Mouse (Mus musculus): ENCODE data around the gene Cbs.
"Not testable (repeated sequence)": the region's sequence is repeated elsewhere in the genome, so short reads cannot be mapped to it uniquely, and the experiment has no call there.

The Cbs gene

DNA sequence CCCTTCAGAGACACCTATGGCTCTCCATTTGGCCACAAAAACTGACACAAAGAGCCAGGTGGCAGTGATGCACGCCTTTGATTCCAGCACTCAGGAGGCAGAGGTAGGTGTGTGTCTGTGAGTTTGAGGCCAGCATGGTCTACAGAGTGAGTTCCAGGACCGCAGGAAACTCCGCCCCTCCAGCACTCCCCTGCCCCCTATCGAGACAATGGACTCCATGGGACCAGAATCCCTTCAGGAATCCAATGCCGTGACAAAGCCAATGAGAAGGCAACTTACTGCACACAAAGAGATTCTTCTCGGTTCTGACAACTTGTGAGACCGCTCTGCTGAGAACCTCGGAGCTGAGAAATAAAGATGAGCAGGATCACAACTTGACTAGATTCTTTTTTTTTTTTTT is 5.3 kb upstream of the Cbs start:
- DNase-seq: no peak

DNA sequence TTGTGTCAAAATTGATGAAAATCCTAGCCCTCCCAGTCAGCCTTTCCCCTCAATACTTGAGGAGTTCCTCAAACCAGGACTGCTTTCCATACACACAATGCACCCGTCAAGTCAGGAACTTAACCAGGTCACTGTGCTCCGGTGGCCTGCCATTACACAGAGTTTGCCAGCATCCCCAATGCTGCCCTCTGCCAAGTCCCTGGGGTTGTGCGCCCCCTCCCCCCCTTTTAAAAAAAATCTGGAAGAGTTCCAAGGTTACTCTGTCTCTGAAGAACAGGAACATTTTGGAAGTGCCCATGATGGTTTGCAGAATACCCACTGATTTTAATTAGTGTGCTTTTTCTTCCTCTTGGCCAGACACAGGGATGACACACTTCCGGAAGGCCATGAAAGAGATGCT is 2.6 kb upstream of the Cbs start:
- no peak for DNase-seq

DNA sequence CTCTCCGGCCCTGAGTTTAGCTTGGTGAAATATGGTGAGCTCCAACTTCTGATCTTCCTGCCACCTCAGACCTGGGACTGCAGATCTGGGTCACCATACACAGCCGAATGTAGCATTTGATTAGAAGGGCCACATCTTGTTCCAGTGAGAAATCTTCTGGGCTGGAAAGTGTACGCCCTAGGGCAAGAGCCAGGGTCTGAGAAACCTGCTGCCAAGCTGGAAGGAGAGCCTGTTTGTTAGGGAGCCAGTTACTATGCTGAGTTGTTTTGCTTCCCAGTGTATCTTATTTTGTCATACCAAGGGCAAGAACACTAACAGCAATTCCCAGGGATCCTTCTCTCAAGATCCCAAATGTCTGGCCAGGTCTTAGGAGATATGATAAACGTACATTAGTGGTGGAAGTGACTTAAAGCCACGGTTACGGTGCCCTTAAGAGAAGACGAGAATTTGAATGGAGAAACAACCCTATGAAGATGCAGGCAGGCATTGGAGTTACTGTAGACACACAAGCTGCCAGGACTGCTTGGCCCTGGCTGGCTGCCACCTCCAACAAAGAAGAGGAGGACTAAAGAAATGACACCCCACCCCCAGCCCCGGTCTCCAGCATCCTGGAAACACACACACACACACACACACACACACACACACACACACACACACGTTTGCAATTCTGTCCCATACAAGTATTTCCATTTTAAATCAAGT is 980 bp upstream of the Cbs start:
- DNase-seq: no peak

DNA sequence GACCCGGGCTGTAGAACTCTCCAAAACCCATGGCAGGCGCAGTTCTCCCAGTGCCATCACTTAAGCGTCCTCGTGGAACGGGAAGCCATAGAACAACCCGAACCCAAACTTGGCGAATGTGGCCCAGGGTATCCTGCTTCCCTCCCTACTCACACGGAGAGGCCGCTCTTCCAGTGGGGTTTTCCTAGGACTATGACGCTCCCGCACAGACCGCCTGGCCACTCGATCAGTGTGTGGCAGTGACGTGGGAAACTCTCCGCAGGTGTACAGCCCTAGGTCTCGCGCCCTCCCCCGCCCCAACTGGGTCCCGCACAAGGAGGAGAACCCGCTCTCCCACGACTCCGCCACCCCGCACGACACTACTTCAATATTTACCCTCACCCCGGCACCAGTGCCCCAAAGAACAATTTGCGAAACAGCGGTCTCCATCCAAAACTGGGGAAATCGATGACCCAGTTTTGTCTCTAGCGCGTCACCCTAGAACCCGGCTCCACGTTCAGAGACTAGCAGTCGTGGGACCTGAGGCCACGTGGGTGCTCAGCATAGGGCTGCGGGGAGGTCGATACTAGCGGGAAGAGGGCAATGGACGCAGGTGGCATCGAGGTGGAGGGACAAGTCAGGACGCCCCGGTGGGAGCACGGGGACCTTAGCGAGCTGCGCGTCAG is 629 bp downstream of the Cbs start:
- no peak for DNase-seq

DNA sequence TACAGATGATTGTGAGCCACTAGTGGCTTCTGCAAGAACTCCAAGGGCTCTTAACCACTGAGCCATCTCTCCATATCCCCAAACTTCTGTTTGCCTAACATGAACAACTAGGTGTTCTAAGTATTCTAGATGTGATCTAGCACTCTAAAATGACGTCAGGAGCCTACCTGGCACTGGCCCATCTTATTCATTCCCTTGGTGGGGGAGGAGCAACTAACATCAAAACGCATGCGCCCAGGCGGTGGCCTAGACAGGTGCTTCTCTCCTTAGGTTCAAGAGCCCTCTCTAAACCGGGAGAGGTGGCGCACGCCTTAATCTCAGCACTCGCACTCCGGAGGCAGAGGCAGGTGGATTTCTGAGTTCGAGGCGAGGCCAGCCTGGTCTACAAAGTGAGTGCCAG is 1.3 kb downstream of the Cbs start:
- no peak for DNase-seq

DNA sequence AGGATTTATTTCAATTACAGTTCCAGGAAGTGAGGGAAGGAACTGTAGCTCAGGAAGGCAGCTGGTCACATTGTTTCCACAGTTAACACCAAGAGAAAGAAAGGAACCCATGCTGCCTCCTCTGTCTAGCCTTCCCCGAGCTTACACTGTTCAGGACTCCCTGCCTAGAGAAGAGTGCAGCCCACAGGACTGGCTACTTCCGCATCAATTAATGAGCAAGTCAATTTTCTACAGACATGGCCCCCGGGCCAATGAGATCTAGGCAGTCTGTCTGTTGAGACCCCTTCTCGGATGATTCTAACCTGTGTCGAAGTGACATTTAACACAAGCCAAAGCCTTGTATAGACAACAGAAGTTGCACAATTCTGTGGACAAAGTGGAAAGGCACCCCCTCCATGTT is 2.1 kb downstream of the Cbs start:
- DNase-seq: no peak

DNA sequence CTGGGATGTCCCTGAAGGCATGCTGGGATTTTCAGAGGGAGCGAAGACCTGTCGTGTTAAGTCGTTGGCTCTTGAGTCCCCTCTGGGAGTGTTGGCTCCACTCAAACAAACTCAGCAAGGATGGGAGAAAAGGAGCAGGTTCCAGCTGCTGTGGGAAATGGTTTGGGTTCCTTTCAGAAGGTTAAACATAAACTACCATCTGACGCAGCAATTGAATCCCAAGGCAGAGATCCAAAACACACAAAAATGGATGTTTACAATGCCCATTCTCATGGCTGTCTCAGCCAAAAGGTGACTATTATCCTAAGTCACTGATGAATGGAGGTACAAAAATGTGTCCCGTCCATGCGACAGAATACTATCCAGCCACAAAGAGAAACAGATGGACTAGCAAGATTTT is 4.0 kb downstream of the Cbs start:
- no peak for DNase-seq

DNA sequence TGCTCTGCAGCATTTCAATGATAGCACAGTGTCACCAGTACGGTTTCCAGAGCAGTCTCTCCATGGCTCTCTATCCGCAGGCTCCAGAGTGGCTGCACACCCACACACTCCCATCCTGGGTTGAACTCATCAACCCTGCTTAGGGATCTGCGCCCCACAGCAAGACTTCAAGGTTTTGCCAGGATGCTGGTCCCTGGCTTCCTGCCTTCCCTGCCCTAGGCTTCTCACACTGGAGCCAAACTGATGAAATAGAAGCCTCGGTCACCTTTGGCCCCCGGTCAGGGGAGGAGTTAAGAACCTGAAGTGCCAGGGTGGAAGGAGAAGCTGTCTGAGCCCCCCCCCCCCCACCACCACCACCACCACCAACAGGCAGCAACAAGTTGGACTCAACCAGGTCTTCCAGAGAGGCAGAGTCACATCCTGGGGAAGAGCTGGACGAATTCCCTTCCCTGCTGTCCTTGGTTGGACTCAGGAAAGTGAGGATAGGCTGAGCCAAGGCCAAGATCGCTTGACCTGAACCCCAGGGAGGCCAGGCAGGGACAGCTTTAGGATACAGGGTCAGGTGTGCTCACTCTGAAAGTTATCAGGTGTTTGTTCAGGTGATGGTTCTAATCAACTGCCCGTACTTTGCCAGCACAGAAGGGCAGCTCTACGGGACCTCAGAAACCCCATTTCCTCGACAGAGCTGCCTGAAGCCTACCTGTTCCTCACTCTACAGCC is 5.8 kb downstream of the Cbs start:
- no peak for DNase-seq

DNA sequence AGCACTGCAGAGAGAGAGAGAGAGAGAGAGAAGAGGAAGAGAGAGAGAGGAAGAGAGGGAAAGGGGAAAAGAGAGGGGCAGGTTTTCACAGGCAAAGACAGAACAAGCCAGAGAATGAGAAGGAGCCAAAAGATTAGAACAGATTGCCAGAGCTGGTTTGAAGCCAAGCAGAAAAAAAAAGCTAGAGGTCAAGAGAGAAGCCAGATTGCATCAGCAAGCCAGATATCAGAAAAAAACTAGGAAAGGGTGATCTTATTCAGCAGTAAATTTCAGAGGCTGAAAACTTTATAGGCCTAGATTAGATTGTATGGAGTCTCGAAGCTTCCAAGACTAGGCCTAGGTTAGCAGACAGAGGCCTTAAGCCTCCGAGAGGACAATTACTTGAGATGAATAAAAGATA is 9.1 kb downstream of the Cbs start:
- no peak for DNase-seq

DNA sequence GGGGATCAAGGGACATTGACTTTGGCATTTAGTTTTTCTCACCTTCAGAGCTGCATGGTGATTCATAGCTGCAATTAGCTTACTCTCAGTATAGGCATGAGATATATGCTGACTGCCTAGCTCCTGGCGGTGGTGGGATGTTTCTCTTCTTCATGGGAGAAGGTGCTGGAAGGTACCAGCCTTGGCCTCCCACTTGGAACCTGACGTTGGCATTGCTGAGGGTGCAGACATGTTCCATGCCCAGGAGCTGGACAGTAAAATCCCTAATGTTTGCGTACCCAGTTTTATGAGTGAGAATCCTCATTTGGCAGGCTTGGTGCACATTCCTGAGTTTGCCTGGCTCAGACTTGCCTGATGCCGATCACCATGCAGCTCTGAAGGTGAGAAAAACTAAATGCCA is 13.9 kb downstream of the Cbs start:
- DNase-seq: no peak

DNA sequence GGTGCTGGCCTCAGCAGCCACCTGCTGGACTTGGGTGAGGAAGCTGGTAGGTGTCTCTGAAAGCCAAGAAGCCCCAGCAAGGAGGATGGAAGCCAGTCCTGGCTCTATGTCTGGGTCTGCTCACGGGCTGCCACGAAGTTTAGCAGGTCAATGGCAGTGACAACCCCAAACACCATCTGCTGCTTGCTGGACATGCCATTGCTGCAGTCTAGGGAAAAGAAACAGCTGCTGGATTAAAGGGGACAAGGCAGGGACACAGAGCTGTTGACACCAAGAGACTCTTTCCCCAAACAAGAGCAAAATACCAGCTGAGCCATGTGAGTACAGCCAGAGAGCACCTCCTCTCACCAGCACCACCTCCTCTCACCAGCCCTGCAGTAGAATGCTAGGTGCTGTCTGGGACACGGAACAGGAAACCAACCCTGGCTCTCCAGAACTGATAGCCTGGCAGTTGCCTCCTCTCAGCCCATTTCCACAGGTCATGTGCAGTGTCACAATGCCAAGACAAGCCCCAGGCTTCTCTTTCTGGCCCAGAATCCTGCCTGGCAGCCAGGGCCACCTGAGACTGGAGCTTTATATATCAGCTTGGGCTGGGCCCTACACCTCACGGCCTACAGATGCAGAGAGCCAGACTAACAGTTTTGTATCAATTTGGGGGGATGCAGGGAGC is 23.8 kb downstream of the Cbs start:
- DNase-seq: no peak

DNA sequence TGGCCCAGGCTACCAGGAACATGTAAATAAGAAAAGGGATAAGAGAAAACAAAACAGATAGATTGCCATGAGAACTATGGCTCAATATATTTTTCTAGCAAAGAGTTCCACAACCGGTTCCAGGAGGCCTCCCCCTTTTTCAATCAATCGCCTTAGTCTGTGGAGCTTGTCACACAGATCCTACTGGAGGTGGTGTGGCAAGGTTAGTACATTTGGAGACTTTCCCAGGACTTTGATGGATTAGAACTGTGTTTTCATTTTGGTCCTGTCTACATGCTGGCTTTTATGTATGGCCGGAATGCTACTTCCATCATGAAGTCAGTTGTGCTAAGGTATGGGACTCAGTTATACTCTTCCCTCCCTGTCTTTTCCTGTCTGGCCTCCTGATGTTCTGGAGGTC is 27.1 kb downstream of the Cbs start:
- no peak for DNase-seq

DNA sequence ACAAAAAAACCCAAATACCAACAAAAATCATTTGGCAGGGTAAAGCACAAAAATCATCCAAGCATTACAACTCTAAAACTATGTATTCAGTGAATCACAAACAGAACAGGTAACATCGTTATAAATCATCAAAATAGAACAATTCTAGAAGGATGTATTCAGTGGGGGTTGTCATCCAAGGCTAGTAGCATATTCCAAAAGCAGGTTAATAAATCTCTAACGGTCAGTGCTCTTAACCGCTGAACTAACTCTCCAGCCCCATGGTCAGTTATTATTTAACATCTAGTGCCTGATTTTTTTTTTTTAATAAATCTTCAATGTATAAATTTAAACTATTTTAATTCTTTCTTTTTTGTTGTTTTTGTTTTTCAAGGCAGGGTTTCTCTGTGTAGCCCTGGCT is 27.9 kb downstream of the Cbs start:
- DNase-seq: not testable (repeated sequence)

DNA sequence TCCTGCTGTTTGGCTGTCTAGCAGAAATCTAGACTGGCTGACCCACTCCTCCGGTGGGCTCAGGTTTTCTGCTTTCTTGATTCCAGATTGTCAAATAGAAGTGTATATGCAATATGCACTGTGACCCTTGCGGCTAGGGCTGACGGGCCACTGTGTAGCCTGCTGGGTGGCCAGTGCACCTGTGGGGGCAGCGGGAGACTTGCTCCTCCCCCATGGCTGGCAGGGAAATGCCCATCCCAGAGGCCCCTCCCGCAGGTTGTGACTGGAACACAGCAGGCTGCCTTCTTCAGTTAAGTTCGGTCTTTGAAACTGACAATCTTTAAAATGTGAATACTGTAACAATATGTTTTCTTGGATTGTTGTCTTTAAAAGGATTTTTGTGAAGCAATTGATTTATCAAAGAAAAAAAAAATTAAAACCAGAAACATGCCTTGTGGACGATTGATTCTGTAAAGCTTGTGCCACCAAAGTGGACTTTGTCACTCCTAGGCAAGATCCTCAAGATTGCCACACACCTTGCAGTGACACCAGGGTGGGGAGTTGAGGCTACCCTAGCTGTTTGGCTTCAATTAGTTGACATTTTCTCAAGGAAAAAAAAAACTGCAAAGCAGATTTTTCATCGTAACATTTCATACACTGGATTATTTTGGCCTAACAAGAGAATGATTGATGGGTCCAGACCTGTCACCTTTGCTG is 29.6 kb downstream of the Cbs start:
- DNase-seq: no peak

DNA sequence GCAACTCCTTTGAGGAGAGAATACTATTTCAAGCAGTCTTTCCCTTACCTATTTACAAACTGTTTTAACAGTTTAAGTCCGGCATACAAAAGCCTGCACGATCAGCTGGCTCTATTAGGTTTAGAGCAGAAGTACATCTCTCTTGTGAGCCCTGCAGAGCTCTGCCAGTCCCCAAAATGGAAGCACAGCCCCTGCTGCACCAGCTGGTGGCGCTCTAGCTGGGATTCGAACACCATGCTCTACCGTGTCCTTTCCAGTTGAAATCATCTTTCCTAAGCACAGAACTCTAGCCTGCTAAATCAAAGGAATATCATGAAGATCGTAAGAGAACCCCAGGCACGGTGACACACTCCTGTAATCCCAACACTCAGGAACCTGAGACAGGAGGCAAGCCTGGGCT is 30.6 kb downstream of the Cbs start:
- no peak for DNase-seq

DNA sequence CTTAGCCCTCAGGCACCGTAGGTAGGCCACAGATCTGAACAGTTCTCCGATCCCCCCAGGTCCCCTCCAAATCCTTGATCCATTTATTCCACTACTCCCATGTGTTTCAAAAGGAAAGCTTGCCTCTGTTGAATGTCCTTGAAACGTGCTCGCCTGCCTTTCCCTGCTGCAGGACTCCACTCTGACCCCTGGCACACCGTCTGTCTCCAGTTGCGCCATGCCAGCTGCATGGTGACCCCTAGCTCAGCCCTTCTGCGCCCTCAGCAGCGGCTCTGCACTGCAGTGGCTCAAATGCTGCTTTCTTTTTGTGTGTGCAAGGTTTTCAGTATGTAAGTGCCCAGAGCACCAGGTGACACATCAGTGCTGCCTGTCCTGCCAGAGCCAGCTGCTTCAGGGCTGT is 38.4 kb downstream of the Cbs start:
- no peak for DNase-seq

DNA sequence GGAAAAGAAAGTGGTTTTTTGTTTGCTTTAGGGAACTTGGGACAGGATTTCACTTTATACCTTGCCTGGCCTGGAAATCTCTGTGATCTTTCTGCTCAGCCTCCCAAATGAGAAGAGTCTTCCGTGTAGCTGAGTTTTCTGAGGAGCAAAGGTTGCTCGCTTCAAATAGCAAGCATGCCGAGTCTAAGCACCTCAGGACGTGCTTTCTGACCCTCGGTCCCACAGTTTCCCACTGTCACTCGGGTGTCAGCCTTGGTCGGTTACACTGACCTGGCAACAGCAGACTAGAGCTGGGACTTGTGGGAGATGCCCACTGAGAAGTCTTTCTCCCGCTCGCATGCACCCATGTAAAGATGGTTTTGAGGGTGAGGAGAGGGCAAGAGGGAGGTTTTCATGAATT is 39.1 kb downstream of the Cbs start:
- no peak for DNase-seq

DNA sequence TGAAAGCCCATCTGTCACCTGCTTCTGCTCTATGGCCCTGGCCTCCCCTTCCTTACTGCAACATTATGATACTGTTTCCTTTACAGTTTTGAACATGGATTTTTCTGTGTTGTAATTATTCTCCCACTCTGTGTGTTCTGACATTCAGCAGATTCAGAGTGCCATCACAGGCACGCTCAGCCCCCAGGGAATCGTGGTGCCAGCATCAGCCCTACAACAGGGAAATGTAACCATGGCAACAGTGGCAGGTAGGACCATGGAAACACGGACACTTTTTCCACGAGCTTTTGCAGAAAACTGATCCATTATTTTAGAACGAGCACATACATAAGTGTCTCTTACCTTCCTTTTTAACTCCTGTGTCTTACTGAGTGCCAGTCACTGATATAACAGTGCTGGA is 42.0 kb downstream of the Cbs start:
- no peak for DNase-seq

DNA sequence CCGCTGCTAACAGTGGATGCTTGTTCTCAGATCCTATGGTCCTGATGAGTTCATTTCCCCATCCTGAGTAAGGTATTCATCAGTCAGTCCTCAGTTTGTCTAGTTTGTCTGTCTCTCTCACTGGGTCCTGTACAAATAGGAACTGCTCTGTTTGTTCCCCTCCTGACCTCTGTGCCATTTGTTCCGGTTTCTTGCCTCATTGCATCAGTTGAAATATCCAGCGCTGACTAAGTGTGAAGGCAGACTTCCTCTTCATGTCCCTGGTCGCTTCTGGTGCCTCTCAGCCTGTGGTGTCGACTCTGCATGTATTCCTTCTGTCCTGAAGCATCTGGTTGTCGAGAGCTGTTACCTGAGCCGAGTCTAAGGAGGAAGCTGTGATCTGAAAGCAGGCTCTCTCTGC is 42.4 kb downstream of the Cbs start:
- DNase-seq: no peak

DNA sequence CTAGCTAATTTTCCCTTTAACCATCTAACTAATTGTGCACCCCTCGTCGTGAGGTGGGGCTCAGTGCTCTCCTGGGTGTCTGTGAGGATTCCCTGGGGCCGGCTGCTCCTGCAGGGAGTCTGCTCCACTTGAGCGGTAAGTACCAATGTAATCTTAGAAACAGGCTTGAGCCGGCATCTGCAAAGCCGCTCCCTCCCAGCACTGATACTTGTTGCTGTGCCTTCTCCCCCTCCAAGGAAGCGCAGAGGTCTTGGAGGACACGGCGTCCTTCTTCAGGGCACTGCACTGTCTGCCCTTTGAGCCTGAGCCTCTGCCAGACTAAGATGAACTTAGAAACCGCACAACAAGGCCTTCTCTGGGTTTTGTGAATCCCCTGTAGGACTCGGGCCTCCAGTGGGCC is 46.2 kb downstream of the Cbs start:
- no peak for DNase-seq

DNA sequence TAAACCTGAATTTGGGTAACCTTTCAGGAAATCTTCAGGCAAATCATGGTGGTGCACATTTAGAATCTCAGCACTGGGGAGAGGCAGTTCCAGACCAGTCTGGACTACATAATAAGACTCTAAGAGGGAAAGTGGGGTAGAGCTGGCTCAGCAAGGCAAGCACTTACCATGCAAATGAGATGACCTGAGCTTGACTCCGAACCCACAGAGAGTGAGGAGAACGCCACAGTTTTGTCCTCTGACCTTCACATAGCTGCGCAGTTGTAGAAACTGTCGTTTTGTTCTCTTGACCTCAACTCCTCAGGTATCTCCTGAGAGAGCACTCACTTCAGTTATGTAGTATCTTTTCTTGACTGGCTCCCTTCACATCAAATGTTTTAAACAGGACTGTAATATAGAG is 48.3 kb downstream of the Cbs start:
- DNase-seq: no peak

DNA sequence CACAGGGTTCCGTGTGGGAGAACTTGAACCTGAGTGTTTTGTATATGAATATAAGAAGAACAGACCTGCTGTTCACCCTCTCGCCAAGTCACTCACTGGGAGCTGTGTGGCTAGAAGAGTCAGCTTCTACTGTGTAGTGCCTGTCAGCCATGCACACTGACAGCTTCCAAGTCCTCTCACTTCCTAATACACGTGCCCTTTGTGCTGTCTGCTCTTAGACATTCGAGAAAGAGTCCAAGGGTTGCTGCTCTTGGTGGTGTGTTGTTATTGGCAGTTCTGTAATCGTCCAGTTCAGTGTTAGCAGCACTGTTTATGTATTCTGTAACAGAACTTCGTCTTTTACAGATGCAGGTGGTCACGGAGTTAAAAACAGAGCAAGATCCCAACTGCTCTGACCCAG is 48.9 kb downstream of the Cbs start:
- DNase-seq: no peak

DNA sequence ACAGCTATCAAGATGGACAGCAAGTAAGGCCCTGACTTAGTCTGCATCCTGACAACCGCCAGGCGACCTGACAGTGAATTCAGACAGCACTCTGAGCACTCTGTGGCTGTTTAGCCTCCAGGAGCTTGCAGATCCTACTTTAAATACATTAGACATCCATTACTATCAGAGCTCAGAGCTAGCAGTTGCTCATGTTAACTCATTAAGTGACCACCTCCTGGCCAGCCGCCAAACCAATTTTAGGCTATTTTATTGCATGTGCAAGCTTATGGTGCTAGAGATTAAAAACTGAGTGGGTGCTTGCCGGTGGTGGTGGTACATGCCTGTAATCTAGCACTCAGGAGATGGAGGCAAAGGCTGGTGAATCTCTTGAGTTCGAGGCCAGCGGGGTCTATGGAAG is 53.3 kb downstream of the Cbs start:
- no peak for DNase-seq
